Mouse (Mus musculus): Measurements from ENCODE around the gene Dnajb14.

- no peak for TF ChIP-seq CTCF (IDR thresholded peaks at IDR 0.05; ENCODE audit: extremely low read depth, insufficient read depth, insufficient read length, insufficient replicate concordance)
- no peak for TF ChIP-seq POLR2A (IDR thresholded peaks at IDR 0.05; ENCODE audit: low read depth, low read length)
Observed at GRCm38 (mm10) chr3:137941555-137941954, 74.1 kb downstream of the Dnajb14 start.
